Mouse (Mus musculus) hematopoietic stem cell, adult 5-6 weeks (primary cell): Measurements from ENCODE around the gene Fkbp5. TPM values are rescaled to one million over a fixed set of nuclear protein-coding genes. Genes with fewer than 3 reads are reported as not detected.

Experiments
- ATAC-seq, 2 experiments: fragments of 125-278 bp in 1 of 2; replicated peaks in 1 of 2; 2 replicates each; pipeline ENCODE4 v1.8.0; 2016 to 2017; ENCODE audit warnings: inconsistent platforms in 2 of 2, mild to moderate bottlenecking in 2 of 2, moderate number of reproducible peaks in 2 of 2, low read depth in 1 of 2, moderate TSS enrichment in 1 of 2; ENCODE audit not compliant: low FRiP score in 2 of 2, poor library complexity in 2 of 2, severe bottlenecking in 2 of 2, insufficient read depth in 1 of 2, low TSS enrichment in 1 of 2
- total RNA-seq: library from RNA; stranded (forward); fragments of 172-1452, 232-1000 nt; gene quantifications from 2 replicates; pipeline ENCODE4 v1.2.3, GENCODE M21; 2017

Gene Fkbp5
- total RNA-seq, 1 experiment from 2014 or later = 46.6 TPM

DNA sequence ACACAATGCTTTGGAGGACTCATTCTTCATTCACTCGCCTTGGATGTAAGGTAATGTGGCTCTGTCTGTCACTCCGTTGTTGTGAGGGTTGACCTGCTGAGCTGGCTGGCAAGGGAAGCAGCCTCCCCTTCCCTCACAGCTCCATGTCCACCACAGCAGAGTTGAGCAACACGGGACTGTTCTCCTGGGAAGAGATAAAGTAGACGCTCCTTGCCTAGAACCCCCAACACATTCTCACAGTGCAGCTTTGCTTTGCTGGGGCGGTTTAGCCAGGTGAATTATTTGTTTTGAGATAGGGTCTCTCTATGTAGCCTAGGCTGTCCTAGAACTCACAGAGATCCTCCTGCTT lies 70.5 kb downstream of the Fkbp5 start:
- no peak for ATAC-seq

- no peak for ATAC-seq
These were observed 71.2 kb downstream of the Fkbp5 start for GRCm38 (mm10) chr17:28445886-28446819.

- peak in 1 of 2 experiments; percentile 56; a peak in 1 of 4 replicates for ATAC-seq
These were observed 74.7 kb downstream of the Fkbp5 start for GRCm38 (mm10) chr17:28442661-28443060.

GRCm38 (mm10) chr17:28438342-28439115 lies 78.8 kb downstream of the Fkbp5 start:
- ATAC-seq = no peak

- ATAC-seq = no peak
These were observed 79.4 kb downstream of the Fkbp5 start for GRCm38 (mm10) chr17:28437938-28438337.

DNA sequence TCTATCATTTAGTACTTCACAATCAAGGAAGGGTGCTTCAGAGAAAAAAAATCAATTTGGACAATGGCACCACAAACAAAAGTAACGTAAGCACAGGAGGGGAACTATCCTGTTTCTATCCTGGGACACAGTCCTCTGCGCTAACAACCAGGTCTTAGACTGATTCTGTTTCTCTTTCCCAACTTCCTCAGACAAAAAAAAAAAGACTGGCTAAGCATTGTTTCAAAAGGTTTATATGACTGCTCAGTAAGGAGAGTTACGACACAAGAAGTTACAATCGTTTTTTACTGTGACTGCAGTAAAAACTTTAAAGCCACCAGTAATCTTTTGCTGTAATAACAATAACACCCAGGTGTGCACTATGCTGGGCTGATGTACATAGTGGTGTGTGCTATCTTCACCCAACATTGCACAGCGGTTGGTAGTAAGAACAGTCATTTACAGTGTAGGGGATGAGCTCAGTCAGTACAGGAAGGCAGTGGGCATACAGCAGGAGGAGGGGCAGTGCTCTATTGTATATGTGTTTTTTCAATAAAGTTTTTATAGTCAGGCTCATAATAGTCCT lies 82.3 kb downstream of the Fkbp5 start:
- ATAC-seq = no peak

- ATAC-seq = no peak; a peak in 1 of 4 replicates
These were observed 84.3 kb downstream of the Fkbp5 start for GRCm38 (mm10) chr17:28433029-28433428.

GRCm38 (mm10) chr17:28431931-28432335 lies 85.4 kb downstream of the Fkbp5 start:
- peak; percentile 42 to 46; a peak in 2 of 4 replicates for ATAC-seq

GRCm38 (mm10) chr17:28431038-28431437 lies 86.3 kb downstream of the Fkbp5 start:
- no peak for ATAC-seq

DNA sequence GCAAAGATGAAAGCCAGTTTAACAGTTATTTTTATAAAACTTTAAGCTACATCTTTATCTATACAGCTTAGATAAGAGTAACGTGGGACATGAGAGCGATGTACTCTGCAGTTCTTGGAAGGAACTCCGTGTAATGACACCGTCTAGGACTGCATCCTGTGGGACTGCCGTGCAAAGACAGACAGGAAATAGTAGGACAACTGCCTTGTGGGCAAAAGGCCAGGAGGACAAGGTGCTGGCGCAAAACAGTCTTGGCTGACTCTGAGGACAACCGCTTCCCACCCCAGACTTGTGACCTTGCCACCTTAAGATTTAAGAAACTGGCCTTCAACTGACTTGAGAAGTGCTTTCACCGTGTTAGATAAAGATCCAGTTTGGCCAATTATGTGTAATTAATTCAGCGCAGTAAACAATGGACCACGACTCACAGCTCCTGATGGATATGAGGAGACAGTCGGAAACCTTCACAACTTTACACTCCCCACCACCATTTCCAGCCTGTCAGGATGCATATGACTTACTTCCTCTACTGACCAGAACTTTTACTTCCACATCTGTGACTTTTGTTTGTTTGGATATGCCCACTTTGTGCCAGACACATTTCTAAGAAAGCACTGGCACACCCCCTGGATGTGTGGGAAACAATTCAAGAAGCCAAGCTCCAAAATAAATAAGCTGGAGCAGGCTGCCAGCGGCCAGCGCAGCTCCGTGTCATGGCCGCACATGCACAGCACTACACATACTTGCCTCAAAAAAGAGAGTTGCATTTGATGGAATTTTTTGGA lies 88.7 kb downstream of the Fkbp5 start:
- no peak for ATAC-seq

GRCm38 (mm10) chr17:28427666-28428065 lies 89.7 kb downstream of the Fkbp5 start:
- no peak for ATAC-seq

DNA sequence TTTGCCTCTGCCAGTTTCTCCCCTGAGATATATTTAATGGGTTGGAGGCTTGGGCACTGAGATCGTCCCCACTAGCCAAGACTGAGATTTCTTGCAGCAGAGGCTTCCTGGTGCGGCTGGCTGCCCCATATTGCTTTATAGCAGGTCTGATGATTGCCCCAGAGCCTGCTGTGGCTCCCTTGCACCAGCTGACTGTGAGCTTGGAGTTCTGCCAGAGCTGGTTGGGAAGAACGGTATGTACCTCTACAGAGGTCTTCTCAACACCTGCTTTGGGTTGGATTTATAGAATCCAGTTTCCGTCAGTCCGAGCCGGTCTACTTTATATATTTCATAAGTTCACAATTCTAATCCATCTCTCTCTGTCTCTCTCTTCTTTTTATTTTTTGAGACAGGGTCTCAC lies 93.0 kb downstream of the Fkbp5 start:
- ATAC-seq = no peak

GRCm38 (mm10) chr17:28421071-28421470 lies 96.3 kb downstream of the Fkbp5 start:
- ATAC-seq = no peak

- 0 out of 4 replicates have a peak, but pooled peaks have one; percentile 9 to 29 for ATAC-seq
These were observed 96.9 kb downstream of the Fkbp5 start for GRCm38 (mm10) chr17:28420229-28421051.

DNA sequence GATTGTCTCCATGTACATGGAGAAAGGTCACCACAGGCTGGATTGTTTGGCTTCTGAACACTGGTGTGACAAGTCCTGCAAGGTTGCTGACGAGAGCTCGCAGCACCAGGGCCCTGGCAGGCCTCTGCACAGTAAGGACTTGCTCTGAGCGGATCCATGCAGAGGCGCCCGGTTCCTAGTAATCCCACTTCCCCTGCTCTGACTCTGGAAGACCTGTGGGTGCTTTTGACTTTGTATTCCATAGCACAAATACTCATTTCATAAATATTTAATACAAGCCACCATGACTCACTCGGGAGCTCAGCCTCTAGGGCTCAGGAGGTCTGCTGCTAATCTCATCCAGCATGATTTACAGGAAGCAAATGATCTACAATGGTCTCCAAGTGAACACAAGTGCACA lies 97.7 kb downstream of the Fkbp5 start:
- ATAC-seq = no peak

GRCm38 (mm10) chr17:28418954-28419353 lies 98.4 kb downstream of the Fkbp5 start:
- ATAC-seq = no peak
